Mouse (Mus musculus) T-cell, adult 66 days (primary cell): Measurements from ENCODE around the gene Sox30. TPM values are rescaled to one million over a fixed set of nuclear protein-coding genes. Genes with fewer than 3 reads are reported as not detected.

Experiments used
- total RNA-seq, 2 experiments: library from RNA; stranded (reverse); gene quantifications; 3 replicates in 1 of 2; 4 replicates in 1 of 2; pipeline ENCODE4 v1.2.4; 2023

Sox30 gene
- total RNA-seq, result not detected

DNA sequence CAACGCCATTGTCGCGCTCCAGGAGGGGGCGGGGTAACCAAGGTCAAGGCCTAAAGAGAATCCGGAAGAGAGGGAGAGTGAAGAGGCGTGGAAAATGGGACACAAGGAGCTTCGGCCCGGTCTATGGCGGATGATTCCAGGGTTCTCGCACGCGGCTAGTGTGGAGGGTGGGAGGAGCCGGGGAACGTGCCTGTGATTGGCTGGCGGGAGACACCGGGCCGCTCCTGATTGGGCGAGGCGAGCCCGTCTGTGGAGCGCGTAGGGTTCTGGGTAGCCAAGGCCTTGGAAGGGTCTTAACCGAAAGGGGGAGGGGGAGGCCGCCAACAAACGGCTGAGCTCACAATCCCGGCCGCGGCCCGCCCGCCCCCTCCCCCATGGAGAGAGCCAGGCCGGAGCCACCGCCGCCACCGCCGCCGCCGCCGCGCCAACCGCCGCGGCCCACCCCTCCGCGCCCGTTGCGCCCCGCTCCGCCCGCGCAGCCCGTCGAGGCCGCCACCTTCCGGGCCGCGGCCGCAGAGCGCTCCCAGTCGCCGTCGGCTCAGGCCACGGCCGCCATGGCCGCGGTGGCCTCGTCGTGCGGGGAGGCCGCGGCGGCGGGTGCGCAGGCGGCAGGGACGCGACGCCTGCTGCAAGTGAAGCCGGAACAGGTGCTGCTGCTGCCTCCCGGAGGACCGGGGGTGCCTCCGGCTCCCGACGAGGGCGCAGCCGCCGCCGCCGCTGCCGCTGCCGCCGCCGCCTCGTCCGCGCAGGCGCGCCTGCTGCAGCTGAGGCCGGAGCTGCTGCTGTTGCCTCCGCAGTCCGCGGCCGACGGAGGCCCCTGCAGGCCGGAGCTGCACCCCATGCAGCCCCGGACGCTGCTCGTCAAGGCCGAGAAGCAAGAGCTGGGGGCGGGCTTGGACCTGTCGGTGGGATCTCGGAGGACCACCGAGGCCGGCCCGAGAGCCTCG lies at the start of gene Sox30:
Gene Sox30, plus strand, starts transcription at position 365 of the 947 bp plus-strand sequence.

GRCm38 (mm10) chr11:45944643-45945156 lies 35.4 kb upstream of the Sox30 start, which contains the start of gene Lsm11:
TSS of gene Lsm11 (minus strand) at chr11:45944935.

GRCm38 (mm10) chr11:45955127-45955627 lies 24.9 kb upstream of the Sox30 start, which contains the start of gene Thg1l:
TSS of gene Thg1l (minus strand) at chr11:45955494.

GRCm38 (mm10) chr11:46052105-46052659 lies 72.1 kb downstream of the Sox30 start, which contains the start of gene Gm12166:
TSS of gene Gm12166 (minus strand) at chr11:46052321.

GRCm38 (mm10) chr11:46055896-46056769 lies 76.0 kb downstream of the Sox30 start, which contains the start of gene Adam19:
TSS of gene Adam19 (plus strand) at chr11:46055992.

Other genes starting within 250 kb of the Sox30 start
- gene Clint1, start 128.3 kb upstream of the Sox30 start, total RNA-seq, result 100 to 1,000 TPM; 146 to 153 TPM
- gene Lsm11, start 35.4 kb upstream of the Sox30 start, total RNA-seq, result 1 to 10 TPM; 6.8 to 8.7 TPM
- gene Thg1l, start 24.8 kb upstream of the Sox30 start, total RNA-seq, result 1 to 10 TPM; 7.2 to 9.8 TPM
- gene Gm12166, start 72.0 kb downstream of the Sox30 start, total RNA-seq, result 1 to 10 TPM; 1.8 to 5.5 TPM
- 100 to 1,000 TPM in 1 of 2 experiments, 10 to 100 TPM in 1; 93.1 to 106 TPM for gene Adam19, start 75.7 kb downstream of the Sox30 start, total RNA-seq
- under 1 TPM in 1 of 2 experiments, not detected in 1; 0.27 TPM for gene Nipal4, start 186.2 kb downstream of the Sox30 start, total RNA-seq